Mouse (Mus musculus) stomach, embryonic 15.5 days (tissue): ENCODE results near the gene Strip1. TPM values are rescaled to one million over a fixed set of nuclear protein-coding genes. Genes with fewer than 3 reads are reported as not detected.

ENCODE experiments used
- ATAC-seq: fragments of 200-750 bp; cut with Nextera tagmentation; 2 replicates; pipeline ENCODE4 v1.8.0; 2017; ENCODE audit warnings: low read depth, moderate number of reproducible peaks, moderate TSS enrichment; ENCODE audit not compliant: insufficient read depth, low FRiP score
- H3K27ac ChIP-seq: fragments of 300-500 bp; sonication (generic); 2 replicates; pipeline ENCODE4 v1.5.1; 2015; ENCODE audit warnings: mild to moderate bottlenecking, inconsistent platforms
- H3K27me3 ChIP-seq: fragments of 300-500 bp; sonication (generic); replicated peaks from 2 replicates; pipeline ENCODE4 v1.6.1; 2015; ENCODE audit warnings: inconsistent platforms
- H3K36me3 ChIP-seq: fragments of 300-500 bp; sonication (generic); 2 replicates; pipeline ENCODE4 v1.6.1; 2015; ENCODE audit warnings: inconsistent platforms
- H3K4me1 ChIP-seq: fragments of 300-500 bp; sonication (generic); 2 replicates; pipeline ENCODE4 v1.6.1; 2015; ENCODE audit warnings: inconsistent platforms
- H3K4me2 ChIP-seq: fragments of 300-500 bp; sonication (generic); 2 replicates; pipeline ENCODE4 v1.6.1; 2015; ENCODE audit warnings: mild to moderate bottlenecking, inconsistent platforms
- H3K4me3 ChIP-seq: fragments of 300-500 bp; sonication (generic); replicated peaks from 2 replicates; pipeline ENCODE4 v1.5.1; 2015; ENCODE audit warnings: inconsistent platforms
- H3K9ac ChIP-seq: fragments of 300-500 bp; sonication (generic); 2 replicates; pipeline ENCODE4 v1.6.1; 2015; ENCODE audit warnings: inconsistent platforms
- H3K9me3 ChIP-seq: fragments of 300-500 bp; sonication (generic); 2 replicates; pipeline ENCODE4 v1.6.1; 2016; ENCODE audit warnings: inconsistent platforms
- WGBS: fragments of 180-500 bp; shearing (Covaris S2); methylation state at CpG from one replicate; pipeline ENCODE4 v1.1.7; 2015; 5-methylcytosine and 5-hydroxymethylcytosine counted together
- polyA plus RNA-seq: library from polyadenylated mRNA; unstranded; fragments of >200 nt; fragmentation: Nextera tagmentation; extraction: Ambion mirVana; gene quantifications from 2 replicates; pipeline ENCODE4 v1.2.1, GENCODE M21; 2015

Gene Strip1
- polyA plus RNA-seq, 1 experiment from 2014 or later: 37.9 TPM

- H3K9ac ChIP-seq: no peak overlapping the region
- 86% methylated on average over 4 of the region's 4 CpGs for WGBS
- H3K27me3 ChIP-seq: no peaks in the 10 kb centered on the region; the same call in 1 of the 2 replicates
- no peaks in the 10 kb centered on the region for H3K36me3 ChIP-seq
- H3K4me1 ChIP-seq: no peaks in the 10 kb centered on the region
- H3K4me3 ChIP-seq: no peak overlapping the region
- no peak overlapping the region for H3K27ac ChIP-seq
- no peak overlapping the region for H3K4me2 ChIP-seq
- no peak for ATAC-seq
- no peaks in the 10 kb centered on the region for H3K9me3 ChIP-seq
Measured at GRCm38 (mm10) chr3:107562591-107562990, 68.9 kb downstream of the Strip1 start.

Other genes with a start within 250 kb of the Strip1 start
- gene Kcnc4, start 172.1 kb downstream of the Strip1 start, polyA plus RNA-seq: 0.10 TPM in 1 of 2 replicates, not detected in the other
- gene Slc6a17, start 113.7 kb downstream of the Strip1 start, polyA plus RNA-seq: 2.8 and 4.0 TPM in 2 replicates
- gene Ubl4b, start 76.6 kb downstream of the Strip1 start, polyA plus RNA-seq: not detected in 2 replicates
- gene Alx3, start 36.7 kb downstream of the Strip1 start, polyA plus RNA-seq: not detected in 2 replicates
- gene Gm10961, start 372 bp downstream of the Strip1 start, polyA plus RNA-seq: not detected in 2 replicates
- 73.5 and 84.9 TPM in 2 replicates for gene Ahcyl1, start 64.9 kb upstream of the Strip1 start, polyA plus RNA-seq
- gene Csf1, start 128.8 kb upstream of the Strip1 start, polyA plus RNA-seq: 14.7 and 15.4 TPM in 2 replicates
- gene Eps8l3, start 245.5 kb upstream of the Strip1 start, polyA plus RNA-seq: 34.9 and 49.0 TPM in 2 replicates